Mouse (Mus musculus) B cell, adult 2 months (primary cell): ENCODE data around the gene Psmb3.

Experiments used
- DNase-seq, 2 experiments: peaks; one replicate each; pipeline ENCODE4 v3.0.0; 2022

The Psmb3 gene

DNA sequence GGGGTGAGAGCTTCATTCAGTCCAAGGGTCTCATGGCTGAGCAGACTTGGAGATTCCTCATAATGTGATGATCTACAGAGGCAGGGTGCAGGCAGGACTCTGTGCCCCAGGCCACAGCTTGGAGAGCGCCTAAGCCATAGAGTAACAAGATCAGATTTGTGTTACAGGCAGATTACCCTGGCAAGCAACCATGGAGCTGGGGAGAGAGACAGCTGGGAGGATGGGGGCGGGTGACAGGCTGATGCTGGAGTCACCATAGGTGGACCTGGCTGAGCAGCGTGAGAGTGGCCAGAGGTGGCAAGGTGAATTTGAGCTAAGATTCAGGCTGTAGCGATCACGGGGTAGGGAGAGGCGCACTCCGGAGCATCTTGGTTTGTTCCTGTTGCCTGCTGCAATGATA lies 35.0 kb upstream of the Psmb3 start:
- DNase-seq, result no peak

DNA sequence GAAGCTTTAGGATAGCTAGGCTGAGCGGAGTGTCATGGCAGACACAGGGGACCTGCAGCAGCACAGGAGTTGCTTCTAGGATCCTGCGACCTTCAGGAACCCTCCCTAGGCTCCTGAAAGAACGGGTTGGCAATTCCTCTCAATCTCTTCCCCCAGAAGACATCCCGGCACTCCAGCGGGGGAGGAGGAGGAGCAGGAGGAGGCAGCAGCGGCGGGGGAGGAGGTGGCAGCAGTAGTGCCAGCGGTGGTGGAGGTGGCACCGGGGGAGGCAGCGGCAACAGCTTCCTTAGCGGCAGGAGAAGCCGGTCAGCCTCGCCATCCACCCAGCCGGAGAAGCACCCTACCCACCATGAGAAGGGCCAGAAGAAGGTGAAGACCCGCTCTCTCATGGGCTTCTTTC lies 33.9 kb upstream of the Psmb3 start:
- DNase-seq, result no peak

DNA sequence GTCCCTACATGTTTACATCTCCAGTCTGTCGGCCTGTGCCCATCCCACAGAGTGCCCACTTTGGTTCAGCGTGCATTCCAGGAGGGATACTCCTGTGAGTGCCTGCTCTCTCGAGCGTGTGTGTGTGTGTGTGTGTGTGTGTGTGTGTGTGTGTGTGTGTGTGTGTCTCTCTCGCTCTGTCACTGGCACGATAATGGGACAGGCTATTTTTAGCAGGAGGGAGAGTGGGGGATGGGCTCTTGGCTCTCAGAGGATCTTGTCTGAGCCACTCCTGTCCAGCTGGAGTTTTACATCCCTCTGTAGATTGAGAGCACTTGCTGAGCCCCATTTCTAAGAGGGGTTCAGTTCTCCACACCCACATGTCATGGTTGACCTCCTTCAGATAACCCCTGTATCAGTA lies 33.4 kb upstream of the Psmb3 start:
- DNase-seq, result no peak

DNA sequence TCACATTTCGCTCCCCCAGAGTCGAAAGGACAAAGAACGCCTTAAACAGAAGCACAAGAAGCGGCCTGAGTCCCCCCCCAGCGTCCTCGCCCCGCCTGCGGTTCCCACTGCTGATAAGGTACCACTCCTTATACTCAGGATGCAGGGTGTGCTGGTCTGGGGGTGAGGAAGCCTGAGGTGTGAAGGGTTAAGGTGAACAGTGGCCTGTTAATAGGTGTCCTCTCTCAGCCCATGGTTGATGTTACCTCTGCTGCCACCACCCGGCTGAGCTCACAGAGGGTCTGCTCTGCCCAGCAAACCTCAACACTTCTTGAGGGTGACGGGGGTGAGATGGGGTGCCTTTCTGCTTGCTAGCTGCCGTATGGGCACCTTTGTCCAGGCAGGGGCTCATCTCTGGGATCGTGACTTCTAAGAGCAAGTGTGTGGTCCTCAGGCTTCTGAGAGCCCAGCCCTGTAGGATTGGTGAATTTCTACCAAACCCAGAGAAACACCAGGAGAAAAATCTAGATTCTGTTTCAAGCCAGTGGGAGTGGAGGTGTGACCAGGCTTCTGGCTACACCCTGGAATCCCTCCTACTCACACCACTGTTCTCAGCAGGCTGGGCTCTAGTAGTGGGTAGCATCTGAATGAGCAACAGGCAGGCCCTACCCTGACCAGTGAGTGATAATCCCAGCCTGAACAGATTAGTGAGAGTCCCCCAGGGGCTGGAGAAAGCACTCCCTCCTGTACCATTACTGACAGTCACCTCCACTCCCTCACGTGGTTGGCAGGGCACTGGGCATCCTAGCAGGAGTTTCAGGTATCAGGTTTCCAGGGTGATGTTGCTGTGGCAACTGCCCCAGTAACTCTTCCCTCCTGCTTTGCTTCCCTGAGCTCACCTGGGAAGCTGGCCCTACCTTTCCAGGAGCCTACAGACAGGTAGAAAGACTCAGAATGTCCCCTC lies 32.7 kb upstream of the Psmb3 start:
- no peak for DNase-seq

DNA sequence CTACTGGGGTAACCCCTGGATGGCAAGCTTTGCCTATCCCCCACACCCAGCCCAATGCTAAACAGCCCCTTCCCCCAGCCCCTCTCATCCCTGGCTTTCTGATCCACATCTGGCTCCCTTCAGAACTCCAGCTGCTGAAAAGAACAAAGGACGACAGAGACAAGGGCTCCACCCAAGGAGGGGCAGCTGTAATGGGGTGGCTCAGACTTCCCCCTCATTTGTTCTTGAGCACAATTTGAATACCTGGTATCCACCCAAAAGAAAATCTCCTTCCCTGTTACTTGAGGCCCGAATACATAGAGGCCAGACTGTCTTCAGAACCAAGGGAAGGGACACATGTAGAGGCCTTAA lies 32.0 kb upstream of the Psmb3 start:
- no peak for DNase-seq

DNA sequence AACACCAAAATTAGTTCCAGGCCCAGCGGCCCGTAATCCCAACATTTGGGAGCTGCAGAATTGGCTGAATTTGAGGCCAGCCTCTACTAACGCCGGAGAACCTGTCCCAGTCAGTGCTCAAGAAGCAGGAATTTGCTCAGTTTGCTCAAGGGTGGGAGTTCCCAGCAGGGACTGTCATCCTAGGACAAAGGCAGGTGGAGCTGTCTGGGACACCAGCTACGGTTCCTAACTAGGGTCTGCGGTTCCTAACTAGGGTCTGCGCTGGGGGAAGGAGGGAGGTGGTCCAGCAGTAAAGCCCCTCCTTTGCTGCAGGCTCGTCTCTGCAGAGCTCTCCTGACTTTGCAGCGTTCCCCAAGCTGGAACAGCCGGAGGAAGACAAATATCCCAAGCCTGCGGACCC lies 30.1 kb upstream of the Psmb3 start:
- DNase-seq, result no peak

DNA sequence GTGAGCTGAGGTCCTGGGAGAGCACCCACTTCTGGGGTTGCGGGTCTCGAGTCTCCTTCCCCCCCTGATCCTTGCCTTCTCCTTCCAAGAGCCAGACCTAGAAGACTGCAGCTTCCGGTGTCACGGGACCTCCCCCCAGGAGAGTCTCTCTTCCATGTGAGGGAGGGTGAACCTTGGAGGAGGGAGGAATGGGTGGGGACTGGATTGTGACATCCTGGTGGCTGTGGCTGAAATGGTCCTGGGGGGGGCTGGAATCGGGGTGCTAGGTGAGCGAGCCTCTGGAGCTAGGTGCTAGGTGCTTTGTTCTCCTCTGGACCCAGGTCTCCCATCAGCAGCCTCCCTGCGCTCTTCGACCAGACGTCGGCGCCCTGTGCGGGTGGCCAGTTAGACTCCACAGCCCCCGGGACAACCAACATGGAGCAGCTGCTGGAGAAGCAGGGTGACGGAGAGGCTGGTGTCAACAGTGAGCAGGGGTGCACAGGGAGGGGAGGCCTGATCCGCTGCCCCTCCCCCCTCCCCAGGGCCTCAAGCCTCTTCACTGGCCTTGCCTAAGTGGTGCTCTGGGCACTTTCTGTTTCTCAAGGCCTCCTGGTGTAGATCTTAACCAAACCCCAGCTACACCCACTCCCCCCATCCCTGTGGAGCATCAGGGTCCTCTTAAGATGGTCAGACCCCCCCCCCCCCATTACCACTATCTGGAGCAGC lies 27.0 kb upstream of the Psmb3 start:
- DNase-seq, result no peak

DNA sequence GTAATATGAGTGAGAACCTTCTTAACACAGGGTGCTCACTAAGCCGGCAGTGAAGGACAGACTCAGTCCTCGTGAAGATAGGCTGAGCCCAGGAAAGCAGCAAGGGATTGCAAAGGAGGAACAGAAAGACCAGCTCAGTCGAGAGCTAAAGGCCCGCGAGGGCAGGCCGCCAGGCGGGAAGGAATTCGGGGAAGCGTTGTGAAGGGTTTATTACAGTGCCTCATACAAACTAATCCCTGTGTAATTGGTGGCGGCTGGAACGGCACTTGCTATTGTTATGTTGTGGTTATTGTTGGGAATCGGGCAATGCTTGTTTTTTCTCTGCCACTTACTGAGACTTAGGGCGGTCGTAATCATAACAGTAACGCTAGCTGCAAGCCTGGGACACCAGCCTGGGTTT lies 25.8 kb upstream of the Psmb3 start:
- no peak for DNase-seq

DNA sequence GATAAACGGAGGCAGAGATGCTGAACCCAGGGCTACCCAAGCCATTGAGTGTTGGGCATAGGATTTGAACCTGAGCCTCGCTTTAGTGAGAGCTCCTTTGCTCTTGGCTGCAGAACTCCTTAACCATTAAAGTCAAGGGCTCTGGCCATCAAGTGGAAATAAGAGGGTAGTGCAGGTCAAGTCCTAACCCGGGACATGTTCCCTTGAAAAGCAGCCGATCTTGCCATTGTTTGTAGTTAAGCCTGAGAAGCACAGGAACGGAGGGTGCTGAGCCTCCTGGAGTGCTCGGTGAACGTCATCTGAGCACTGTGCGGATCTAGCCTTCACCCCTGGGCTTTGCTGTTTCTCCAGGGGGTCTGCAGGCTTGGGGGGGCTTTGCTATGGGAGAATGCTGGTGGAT lies 25.4 kb upstream of the Psmb3 start:
- no peak for DNase-seq

DNA sequence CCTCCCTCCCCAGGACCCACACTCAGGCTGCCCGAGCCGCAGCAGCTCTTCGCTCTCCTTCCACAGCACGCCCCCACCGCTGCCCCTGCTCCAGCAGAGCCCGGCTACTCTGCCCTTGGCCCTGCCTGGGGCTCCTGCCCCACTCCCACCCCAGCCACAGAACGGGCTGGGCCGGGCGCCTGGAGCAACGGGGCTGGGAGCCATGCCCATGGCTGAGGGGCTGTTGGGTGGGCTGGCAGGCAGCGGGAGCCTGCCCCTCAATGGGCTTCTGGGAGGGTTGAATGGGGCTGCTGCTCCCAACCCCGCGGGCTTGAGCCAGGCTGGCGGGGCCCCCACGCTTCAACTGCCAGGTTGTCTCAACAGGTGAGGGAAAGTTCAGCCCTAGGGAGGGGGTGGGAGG lies 24.9 kb upstream of the Psmb3 start:
- DNase-seq, result no peak

DNA sequence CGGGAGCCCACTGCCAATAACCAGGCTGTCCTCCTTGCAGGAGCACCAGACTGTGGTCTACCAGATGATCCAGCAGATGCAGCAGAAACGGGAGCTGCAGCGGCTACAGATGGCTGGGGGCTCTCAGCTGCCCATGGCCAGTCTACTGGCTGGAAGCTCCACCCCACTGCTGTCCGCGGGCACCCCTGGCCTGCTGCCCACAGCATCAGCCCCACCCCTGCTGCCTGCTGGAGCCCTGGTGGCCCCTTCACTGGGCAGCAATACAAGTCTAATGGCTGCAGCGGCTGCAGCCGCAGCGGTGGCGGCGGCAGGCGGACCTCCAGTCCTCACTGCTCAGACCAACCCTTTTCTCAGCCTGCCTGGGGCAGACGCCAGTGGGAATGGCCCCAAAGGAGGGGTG lies 22.8 kb upstream of the Psmb3 start:
- no peak for DNase-seq

DNA sequence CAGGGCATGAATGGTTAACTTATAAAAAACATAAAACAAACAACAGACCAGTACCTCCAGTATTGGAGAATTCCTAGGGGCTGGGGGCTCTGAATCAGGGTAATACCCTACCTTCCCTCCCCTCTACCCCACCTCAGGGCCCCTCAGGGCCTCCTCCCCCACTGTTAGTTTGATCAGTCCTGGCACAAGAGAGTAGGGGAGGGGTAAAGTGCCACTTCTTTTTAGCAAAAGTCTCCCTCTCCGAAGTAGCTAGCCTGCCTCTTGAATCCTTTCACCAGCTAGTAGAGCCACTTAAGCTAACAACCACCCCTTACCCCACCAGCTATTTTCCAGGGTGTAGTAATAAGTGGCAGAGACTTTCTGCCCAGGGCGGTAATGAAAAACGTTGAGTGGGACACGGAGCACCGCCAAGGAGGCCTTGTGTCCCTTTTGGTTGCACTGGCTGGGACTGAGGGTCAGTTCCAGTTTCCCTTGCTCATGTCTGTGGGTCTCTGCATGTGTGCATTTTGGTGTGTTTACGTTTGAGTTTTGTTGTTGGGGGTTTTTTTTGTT lies 20.6 kb upstream of the Psmb3 start:
- DNase-seq, result no peak

DNA sequence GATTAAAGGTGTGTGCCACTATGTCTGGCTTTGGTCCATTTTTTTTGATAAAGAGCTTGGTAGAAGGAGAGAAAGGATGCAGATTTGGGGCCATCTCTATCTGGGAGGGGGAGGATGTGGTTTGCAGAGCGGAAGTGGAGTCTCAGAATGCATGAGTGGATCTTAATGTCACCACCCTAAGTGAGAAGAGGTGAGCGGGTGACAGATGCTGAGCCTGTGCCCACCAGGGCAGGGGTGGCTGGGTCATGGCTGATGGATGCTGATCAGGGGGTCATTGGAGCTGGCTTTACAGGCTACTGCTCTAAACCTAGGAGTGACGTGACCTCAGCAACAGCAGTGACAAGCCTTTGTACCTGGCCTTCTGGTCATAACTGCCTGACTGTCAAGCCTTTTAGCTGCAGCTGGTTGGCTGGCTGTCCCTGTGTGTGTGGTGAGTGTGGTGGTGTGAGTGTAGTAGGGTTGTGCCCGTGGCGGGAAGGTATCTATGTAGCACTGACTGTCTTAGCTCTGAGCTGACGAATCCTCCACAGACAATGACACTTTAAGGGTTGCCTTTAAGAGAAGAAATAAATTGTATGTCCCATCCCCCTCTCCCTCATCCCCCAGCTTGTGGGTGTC lies 19.0 kb upstream of the Psmb3 start:
- peak; percentile 81 to 83 for DNase-seq

DNA sequence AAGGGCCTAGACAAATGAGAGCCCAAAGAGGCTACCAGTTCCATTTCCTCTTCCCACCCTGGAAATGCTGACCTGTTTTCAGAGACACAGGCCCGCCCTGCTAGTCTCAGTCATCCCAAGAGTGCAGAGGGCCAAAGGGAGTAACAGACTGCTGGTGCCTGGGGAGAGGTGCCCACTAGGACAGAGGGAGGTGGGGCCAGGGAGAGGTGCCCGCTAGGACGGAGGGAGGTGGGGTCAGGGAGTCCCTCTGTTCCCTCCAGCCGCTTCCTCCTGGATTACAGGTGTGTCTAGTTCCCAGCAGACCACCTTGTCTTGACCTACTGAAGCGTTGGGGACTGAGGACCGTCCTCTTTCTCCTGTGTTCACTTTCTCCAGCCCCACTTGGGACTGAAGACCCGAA lies 18.4 kb upstream of the Psmb3 start:
- DNase-seq, result no peak

DNA sequence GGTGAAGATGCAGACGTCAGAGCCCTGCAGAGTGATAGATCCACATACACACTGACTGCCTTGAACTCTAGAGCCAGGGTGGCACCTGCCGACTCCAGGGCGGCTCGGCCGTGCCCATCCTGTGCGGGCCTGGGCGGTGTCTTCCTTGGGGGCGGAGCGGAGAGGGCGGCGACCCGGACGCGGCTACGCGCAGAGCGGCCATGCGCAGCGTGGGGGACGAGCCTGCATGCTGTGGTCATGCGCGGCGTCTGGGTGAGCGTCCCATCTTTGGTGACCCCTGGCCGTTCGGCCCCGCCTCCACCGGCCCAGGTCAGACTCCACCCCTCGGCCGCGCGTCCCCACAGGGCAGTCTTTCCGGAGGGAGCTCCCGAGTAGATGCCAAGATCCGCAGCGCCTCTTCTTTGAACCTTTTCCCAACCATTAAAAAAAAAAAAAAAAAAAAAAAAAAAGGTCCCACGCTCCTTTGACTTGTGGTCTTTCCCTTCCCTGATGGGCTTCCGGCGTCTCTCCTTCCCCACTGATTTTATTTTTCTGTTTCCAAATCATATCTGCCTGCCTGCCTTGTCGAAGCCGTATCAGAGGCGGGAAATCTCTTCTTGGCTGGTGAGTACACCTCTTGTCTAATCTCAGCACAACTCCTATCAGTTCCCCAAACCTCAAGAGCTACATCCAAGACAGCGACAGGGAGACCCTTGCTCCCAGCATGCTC lies 17.4 kb upstream of the Psmb3 start, which contains the start of gene Cisd3:
Cisd3 (plus strand) TSS at position 214 of the 709 bp plus-strand sequence.
- peak; percentile 89 for DNase-seq

DNA sequence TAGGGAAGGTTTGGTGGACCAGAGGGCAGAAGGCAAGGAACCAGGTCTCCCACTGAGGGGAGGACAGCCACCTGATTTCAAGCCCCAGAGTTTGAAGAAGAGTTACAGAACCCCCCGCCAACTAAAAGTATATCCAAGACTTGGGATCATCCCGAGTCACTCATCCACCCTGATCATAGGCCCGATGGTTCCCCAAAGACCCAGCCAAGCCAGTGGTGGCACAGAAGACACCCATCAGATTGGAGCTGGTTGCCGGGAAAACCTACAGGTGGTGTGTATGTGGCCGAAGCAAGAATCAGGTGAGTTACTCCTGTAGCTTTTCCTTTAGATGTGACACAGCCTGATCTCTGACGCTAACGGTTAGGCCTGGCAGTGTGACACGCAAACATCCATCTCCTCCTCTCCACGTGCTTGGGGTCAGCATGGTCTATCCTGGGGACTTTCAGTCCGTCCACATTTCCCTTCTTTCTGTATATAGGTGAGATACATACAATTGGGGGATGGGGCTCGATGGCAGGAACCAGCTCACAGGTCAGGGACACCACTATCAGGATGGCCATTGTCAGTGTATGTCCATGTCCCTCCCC lies 16.8 kb upstream of the Psmb3 start:
- DNase-seq, result no peak

DNA sequence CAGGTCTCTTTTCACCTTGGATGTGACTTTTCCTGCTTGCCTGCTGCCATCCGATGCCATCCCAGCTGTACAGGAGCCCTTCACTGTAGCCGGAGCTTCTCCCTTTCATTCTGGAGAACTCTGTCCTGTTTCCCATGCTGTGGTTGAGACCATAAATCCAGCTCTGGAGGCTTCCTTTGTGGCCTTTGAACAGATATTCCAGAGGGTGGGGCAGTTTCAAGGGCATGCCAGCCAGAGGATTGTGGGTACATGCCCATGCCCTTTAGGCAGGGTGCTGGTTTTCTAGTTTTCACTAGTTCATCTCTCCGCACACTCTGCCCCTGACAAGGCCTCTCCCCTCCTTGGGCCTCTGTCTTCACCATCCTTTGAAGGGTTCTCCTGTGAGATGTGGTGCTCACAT lies 16.1 kb upstream of the Psmb3 start:
- DNase-seq, result no peak

DNA sequence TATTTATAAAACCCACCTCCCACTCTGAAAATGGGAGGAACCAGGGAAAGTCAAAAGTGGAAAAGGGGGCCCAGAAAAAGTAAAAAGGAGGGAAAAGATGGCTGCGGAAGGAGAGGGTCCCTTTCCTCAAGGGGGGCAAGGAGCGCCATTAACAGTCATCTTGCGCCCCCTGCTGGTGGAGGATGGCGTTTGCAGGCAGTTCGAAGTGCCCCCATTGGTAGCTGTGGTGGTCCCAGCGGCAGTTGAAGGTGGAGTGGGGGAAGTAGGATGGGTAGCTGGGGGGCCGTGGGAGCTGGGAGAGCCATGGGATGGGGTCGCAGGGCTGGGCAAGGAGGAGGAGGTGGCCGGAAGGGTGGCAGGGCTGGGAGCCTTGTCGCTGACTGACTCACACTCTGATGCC lies 13.3 kb upstream of the Psmb3 start:
- peak; percentile 84 to 85 for DNase-seq

DNA sequence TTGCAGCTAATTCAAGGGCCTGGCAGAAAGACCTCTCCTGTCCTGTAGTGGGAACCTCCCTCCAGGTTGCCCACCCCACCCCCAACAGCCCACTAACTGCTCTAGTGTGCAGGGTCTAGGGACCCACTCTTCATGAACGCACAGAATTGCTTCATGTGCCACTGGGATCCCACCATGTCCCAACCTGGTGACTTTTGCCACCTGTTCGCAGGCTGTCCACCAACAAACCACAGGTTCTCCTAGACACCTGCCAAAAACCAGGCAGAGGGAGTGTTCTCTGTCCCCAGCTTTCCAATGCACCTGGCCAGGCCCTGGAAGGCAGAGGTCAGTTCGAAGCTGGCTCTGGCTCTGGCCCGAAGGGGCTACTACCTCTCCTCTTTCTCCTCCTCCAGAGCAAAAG lies 8.8 kb upstream of the Psmb3 start:
- DNase-seq, result no peak

DNA sequence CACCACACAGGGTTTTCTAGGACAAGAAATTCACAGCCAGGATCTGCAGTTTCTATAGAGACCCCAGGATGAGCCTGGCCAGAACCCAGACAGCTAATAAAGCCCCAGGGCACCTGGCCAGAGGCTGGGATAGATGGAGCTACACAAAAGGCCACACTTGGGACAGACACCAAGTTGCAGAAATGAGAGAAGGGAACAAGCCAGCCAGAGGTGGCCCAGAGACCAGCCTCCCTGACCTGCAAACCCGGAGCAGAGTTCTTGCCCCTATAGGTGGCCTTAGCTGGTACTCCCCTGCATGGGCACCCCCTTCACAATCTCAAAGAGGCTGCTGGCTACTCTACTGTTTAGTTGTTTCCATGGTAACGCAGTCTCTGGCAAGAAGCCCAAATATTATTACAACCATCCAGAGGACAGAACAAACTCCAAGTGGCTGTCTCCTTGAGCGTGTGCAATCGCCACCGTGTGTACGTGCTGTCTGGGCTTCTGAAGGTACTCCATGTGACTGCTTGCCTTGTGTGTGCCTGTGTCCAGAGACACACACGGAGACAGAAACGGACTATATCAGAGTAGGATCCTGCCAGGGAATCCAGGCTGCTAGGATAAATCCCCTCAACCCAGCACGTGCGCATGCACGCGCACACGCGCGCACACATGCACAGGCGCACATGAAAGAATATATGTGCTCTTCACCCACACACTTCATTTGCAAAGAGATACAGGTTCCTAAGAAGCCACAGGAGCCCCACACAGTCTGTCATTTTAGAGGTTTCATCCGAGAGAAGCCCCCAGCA lies 8.1 kb upstream of the Psmb3 start:
- DNase-seq, result no peak

DNA sequence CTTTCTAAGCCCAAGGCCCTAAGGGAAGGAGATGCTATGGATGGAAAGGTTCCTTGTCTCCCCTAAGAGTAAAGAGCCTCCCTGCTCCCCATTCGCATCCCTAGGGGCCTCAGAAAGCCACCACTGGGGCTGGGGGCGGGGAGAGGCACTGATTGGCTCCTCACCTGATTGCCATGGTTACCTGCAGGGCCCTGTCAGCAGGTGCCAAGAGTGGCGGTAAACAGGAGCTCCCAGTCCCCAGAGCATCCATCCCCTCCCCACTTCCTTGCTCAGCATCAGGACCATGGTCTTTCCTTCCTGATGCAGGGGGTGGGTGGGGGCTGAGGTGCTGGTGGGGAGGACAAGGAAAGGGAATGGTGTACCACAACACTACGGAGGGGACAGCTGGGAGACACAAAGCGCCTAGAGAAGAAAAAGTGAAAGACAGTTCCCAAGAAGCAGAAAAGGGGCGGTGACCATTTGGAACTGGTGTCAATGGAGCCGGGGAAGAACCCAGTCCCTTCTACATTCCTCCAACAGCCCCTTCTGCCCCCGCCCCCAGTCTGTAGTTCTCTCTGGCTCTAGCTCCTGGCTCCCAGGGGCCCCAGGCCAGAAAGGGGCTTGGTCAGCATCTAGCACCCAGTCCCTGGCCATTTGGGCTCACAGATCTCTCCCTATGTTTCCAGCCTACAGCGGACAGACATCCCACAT lies 7.3 kb upstream of the Psmb3 start:
- DNase-seq, result no peak
